Mouse (Mus musculus): ENCODE data around the gene Ccdc62.

DNA sequence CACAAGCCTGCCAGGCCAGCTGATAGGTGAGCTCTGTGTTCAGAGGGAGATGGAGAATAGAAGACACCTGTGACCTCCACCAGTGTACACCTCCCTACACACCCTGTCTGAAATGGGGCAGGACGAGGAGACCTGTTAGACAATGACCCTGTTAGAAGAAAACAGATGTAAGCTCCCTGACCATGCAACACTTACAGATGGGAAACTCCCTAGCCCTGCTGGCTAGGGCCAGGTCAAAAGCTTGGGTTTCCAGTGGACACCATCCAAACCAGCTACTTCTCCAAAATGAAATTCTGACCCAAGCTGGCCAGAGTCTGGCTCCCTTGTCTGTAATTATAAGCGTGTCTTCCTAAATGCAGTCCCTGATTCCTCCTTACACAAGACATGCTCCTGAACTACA, 85.2 kb downstream of the Ccdc62 start:
- no peak for TF ChIP-seq BHLHE40 (IDR thresholded peaks at IDR 0.05; ENCODE audit: borderline replicate concordance, low read depth, low read length)
- TF ChIP-seq POLR2AphosphoS2 (IDR thresholded peaks at IDR 0.05; ENCODE audit: low read length) = no peak
- no peak for TF ChIP-seq CHD1 (IDR thresholded peaks at IDR 0.05; ENCODE audit: low read depth, low read length)
- TF ChIP-seq HCFC1 (IDR thresholded peaks at IDR 0.05; ENCODE audit: low read depth, low read length) = no peak
- TF ChIP-seq MAX (IDR thresholded peaks at IDR 0.05; ENCODE audit: low read length) = no peak
- no peak for TF ChIP-seq POLR2AphosphoS5 (IDR thresholded peaks at IDR 0.05; ENCODE audit: borderline replicate concordance, low read depth, low read length)
- no peak for TF ChIP-seq CTCF (IDR thresholded peaks at IDR 0.05 in 2 of 3, conservative IDR thresholded peaks at IDR 0.05 in 1 of 3; ENCODE audit: control insufficient read depth in 1 of 3, insufficient read depth in 1 of 3, low read depth in 2 of 3, low read length in 3 of 3, poor library complexity in 1 of 3, severe bottlenecking in 1 of 3)
- no peak for TF ChIP-seq TCF12 (IDR thresholded peaks at IDR 0.05; ENCODE audit: low read depth, low read length)

All from MEL (cell line).